Mouse (Mus musculus) lung, postnatal 25 days (tissue): ENCODE data around the gene E2f2.

Source experiments
- DNase-seq: peaks from one replicate; pipeline ENCODE4 v3.0.0; 2022; ENCODE audit warnings: low spot score

Gene E2f2

GRCm38 (mm10) chr4:136199562-136200292 lies 27.5 kb downstream of the E2f2 start:
- peak; percentile 70 for DNase-seq

GRCm38 (mm10) chr4:136202509-136202908 lies 30.3 kb downstream of the E2f2 start:
- peak; percentile 66 for DNase-seq

- DNase-seq = no peak
These were observed 32.6 kb downstream of the E2f2 start for GRCm38 (mm10) chr4:136204775-136205174.

GRCm38 (mm10) chr4:136206033-136206893 lies 34.1 kb downstream of the E2f2 start, which contains the start of gene Asap3:
Gene Asap3 (plus strand): TSS chr4:136206365.
- peak; percentile 96 for DNase-seq

- no peak for DNase-seq
These were observed 34.7 kb downstream of the E2f2 start for GRCm38 (mm10) chr4:136206943-136207342.

GRCm38 (mm10) chr4:136210931-136211330 lies 38.7 kb downstream of the E2f2 start:
- DNase-seq = no peak

- DNase-seq = peak; percentile 45
These were observed 41.4 kb downstream of the E2f2 start for GRCm38 (mm10) chr4:136213629-136214028.

GRCm38 (mm10) chr4:136214828-136215227 lies 42.6 kb downstream of the E2f2 start:
- no peak for DNase-seq

- DNase-seq = no peak
These were observed 43.4 kb downstream of the E2f2 start for GRCm38 (mm10) chr4:136215576-136215975.

GRCm38 (mm10) chr4:136217063-136217462 lies 44.9 kb downstream of the E2f2 start:
- peak; percentile 71 for DNase-seq

GRCm38 (mm10) chr4:136218595-136219214 lies 46.5 kb downstream of the E2f2 start:
- DNase-seq = peak; percentile 55

- peak; percentile 63 for DNase-seq
These were observed 48.1 kb downstream of the E2f2 start for GRCm38 (mm10) chr4:136220133-136220775.

- no peak for DNase-seq
These were observed 51.5 kb downstream of the E2f2 start for GRCm38 (mm10) chr4:136223549-136224239.

- no peak for DNase-seq
These were observed 52.0 kb downstream of the E2f2 start for GRCm38 (mm10) chr4:136224240-136224559.

- no peak for DNase-seq
These were observed 52.7 kb downstream of the E2f2 start for GRCm38 (mm10) chr4:136224677-136225460.

- no peak for DNase-seq
These were observed 55.2 kb downstream of the E2f2 start for GRCm38 (mm10) chr4:136227408-136227807.

GRCm38 (mm10) chr4:136228640-136229039 lies 56.4 kb downstream of the E2f2 start:
- DNase-seq = peak; percentile 45

GRCm38 (mm10) chr4:136238669-136239068 lies 66.5 kb downstream of the E2f2 start:
- DNase-seq = no peak

GRCm38 (mm10) chr4:136239111-136239510 lies 66.9 kb downstream of the E2f2 start:
- DNase-seq = no peak

- peak; percentile 86 for DNase-seq
These were observed 67.4 kb downstream of the E2f2 start for GRCm38 (mm10) chr4:136239622-136240021.

- DNase-seq = no peak
These were observed 67.9 kb downstream of the E2f2 start for GRCm38 (mm10) chr4:136240123-136240522.
